Mouse (Mus musculus): ENCODE data around the gene Papola.

The Papola gene

GRCm38 (mm10) chr12:105806205-105806604 lies 21.7 kb downstream of the Papola start:
- DNase-seq: no peak

- DNase-seq: no peak
Observed at GRCm38 (mm10) chr12:105807416-105807815, 22.9 kb downstream of the Papola start.

- peak in 1 of 2 experiments; percentile 50 for DNase-seq
Observed at GRCm38 (mm10) chr12:105808945-105809344, 24.5 kb downstream of the Papola start.

GRCm38 (mm10) chr12:105810608-105811007 lies 26.1 kb downstream of the Papola start:
- DNase-seq: no peak

GRCm38 (mm10) chr12:105813957-105814356 lies 29.5 kb downstream of the Papola start:
- no peak for DNase-seq

- DNase-seq: no peak
Observed at GRCm38 (mm10) chr12:105823472-105823871, 39.0 kb downstream of the Papola start.

- no peak for DNase-seq
Observed at GRCm38 (mm10) chr12:105824743-105825142, 40.2 kb downstream of the Papola start.

- DNase-seq: no peak
Observed at GRCm38 (mm10) chr12:105825266-105825665, 40.8 kb downstream of the Papola start.

- no peak for DNase-seq
Observed at GRCm38 (mm10) chr12:105832541-105832940, 48.0 kb downstream of the Papola start.

- no peak for DNase-seq
Observed at GRCm38 (mm10) chr12:105834926-105835325, 50.4 kb downstream of the Papola start.

- no peak for DNase-seq
Observed at GRCm38 (mm10) chr12:105835571-105835970, 51.1 kb downstream of the Papola start.

GRCm38 (mm10) chr12:105836196-105836595 lies 51.7 kb downstream of the Papola start:
- DNase-seq: peak; percentile 32 to 75

- peak in 1 of 2 experiments; percentile 26 for DNase-seq
Observed at GRCm38 (mm10) chr12:105839096-105839495, 54.6 kb downstream of the Papola start.

GRCm38 (mm10) chr12:105840545-105840944 lies 56.1 kb downstream of the Papola start:
- peak in 1 of 2 experiments; percentile 43 for DNase-seq

GRCm38 (mm10) chr12:105843243-105844005 lies 58.9 kb downstream of the Papola start:
- peak; percentile 65 to 82 for DNase-seq

- DNase-seq: no peak
Observed at GRCm38 (mm10) chr12:105844406-105844805, 59.9 kb downstream of the Papola start.

- no peak for DNase-seq
Observed at GRCm38 (mm10) chr12:105849102-105849501, 64.6 kb downstream of the Papola start.

GRCm38 (mm10) chr12:105850675-105851074 lies 66.2 kb downstream of the Papola start:
- no peak for DNase-seq

- no peak for DNase-seq
Observed at GRCm38 (mm10) chr12:105852798-105853197, 68.3 kb downstream of the Papola start.

- peak; percentile 43 to 55 for DNase-seq
Observed at GRCm38 (mm10) chr12:105854639-105855038, 70.1 kb downstream of the Papola start.

GRCm38 (mm10) chr12:105857902-105858640 lies 73.6 kb downstream of the Papola start:
- no peak for DNase-seq

- DNase-seq: no peak
Observed at GRCm38 (mm10) chr12:105862072-105862471, 77.6 kb downstream of the Papola start.

GRCm38 (mm10) chr12:105862607-105863006 lies 78.1 kb downstream of the Papola start:
- peak in 1 of 2 experiments; percentile 28 for DNase-seq

- DNase-seq: no peak
Observed at GRCm38 (mm10) chr12:105863436-105863835, 78.9 kb downstream of the Papola start.
